Mouse (Mus musculus) cerebellum, adult 2 months (tissue): Measurements from ENCODE around the gene Hrh1. TPM values are rescaled to one million over a fixed set of nuclear protein-coding genes. Genes with fewer than 3 reads are reported as not detected.
A peak's percentile ranks its signal among the peaks of the same experiment; 100 is the strongest.

Experiments
- DNase-seq, 2 experiments: peaks; one replicate each; pipeline ENCODE4 v3.0.0; 2021
- H3K27ac ChIP-seq: fragments of 200-500 bp; 2 replicates; pipeline ENCODE4 v1.5.1; 2012; ENCODE audit warnings: low read length, control low read depth, inconsistent platforms; ENCODE audit not compliant: insufficient read depth
- H3K27me3 ChIP-seq: fragments of 200-500 bp; 2 replicates; pipeline ENCODE4 v1.6.1; 2012; ENCODE audit warnings: inconsistent platforms, mild to moderate bottlenecking, low read length, moderate library complexity; ENCODE audit not compliant: control insufficient read depth, insufficient read depth
- H3K4me1 ChIP-seq: fragments of 200-500 bp; 2 replicates; pipeline ENCODE4 v1.6.1; 2011; ENCODE audit warnings: low read length; ENCODE audit not compliant: control insufficient read depth, insufficient read depth
- H3K4me3 ChIP-seq: fragments of 200-500 bp; replicated peaks from 2 replicates; pipeline ENCODE3; 2011; ENCODE audit warnings: mild to moderate bottlenecking, low read depth, low read length, control low read depth; ENCODE audit not compliant: insufficient read depth
- CTCF ChIP-seq: fragments of 200-500 bp; IDR thresholded peaks from 2 replicates; pipeline ENCODE4 v1.5.1; 2011; ENCODE audit warnings: low read depth, mild to moderate bottlenecking, control low read depth, low read length, moderate library complexity, borderline replicate concordance; ENCODE audit not compliant: insufficient read depth
- POLR2A ChIP-seq: fragments of 200-500 bp; IDR thresholded peaks from 2 replicates; pipeline ENCODE4 v1.6.1; 2011; ENCODE audit warnings: low read length, control low read depth, borderline replicate concordance; ENCODE audit not compliant: insufficient read depth
- whole genome bisulfite sequencing: fragments of 180-500 bp; shearing (Covaris S2); methylation state at CpG from one replicate; pipeline ENCODE4 v1.1.7; 2018; 5-methylcytosine and 5-hydroxymethylcytosine counted together
- polyA plus RNA-seq: library from polyadenylated mRNA; depleted of rRNA; stranded (reverse); fragments of >200 nt; gene quantifications from 2 replicates; pipeline ENCODE4 v1.2.3, GENCODE M21; 2012

Gene Hrh1
- polyA plus RNA-seq, 1 experiment = 8.1 TPM

GRCm38 (mm10) chr6:114427641-114428040 lies 29.9 kb downstream of the Hrh1 start:
- no peaks in the 10 kb centered on the region for H3K4me1 ChIP-seq

DNA sequence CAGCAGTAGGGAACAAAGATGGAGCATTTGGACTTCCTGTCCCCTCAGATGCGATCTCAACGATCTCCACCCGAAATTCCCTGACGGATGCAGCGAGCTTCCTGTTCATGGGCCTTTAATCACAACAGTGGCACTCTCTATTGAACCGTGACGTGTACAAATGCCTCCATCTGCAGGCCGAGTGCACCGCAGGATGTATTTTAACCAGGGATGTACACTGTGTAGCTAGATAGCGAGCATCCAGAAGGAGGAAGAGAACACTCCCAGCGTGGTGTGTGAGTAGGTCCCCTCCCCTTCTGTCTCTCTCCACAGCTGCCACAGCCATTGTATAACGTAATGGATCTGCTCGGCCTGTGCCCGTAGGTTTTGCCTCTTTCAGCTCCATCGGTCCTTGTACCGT lies 31.1 kb downstream of the Hrh1 start:
- TF ChIP-seq POLR2A (no peak), CTCF (no peak)
- H3K27me3 ChIP-seq = no peaks in the 10 kb centered on the region
- DNase-seq = no peak
- no peak overlapping the region for H3K27ac ChIP-seq
- WGBS = 57% methylated on average over 16 of the region's 16 CpGs
- H3K4me3 ChIP-seq = no peak overlapping the region
- H3K4me1 ChIP-seq = no peaks in the 10 kb centered on the region

More at GRCm38 (mm10) chr6:114427641-114428040, 29.9 kb downstream of the Hrh1 start:
- Histone ChIP-seq H3K27ac (no peak overlapping the region), H3K27me3 (no peaks in the 10 kb centered on the region), H3K4me3 (no peak overlapping the region)
- TF ChIP-seq POLR2A (no peak), CTCF (no peak)
- DNase-seq = peak in 1 of 2 experiments; percentile 9
- WGBS = 23% methylated on average over 13 of the region's 13 CpGs

DNA sequence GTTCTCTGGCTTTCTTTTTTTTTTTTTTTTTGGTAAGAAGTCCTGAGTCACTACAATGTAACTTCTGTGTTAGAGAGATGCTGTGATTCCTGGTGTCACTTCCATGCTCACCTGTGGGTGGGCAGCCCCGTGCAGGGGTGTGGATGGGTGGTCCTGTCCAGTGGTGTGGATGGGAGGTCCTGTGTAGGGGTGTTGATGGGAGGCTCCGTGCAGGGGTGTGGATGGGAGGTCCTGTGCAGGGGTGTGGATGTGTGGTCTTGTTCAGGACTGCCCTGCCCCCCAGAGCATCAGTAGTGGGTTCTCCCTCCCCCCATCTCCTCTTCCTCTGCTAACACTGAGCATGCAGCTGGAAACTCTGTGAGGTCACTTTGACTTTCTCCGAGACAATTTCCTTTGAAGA lies 34.9 kb downstream of the Hrh1 start:
- H3K27me3 ChIP-seq = no peaks in the 10 kb centered on the region
- H3K27ac ChIP-seq = no peak overlapping the region
- TF ChIP-seq POLR2A (no peak), CTCF (no peak)
- no peak overlapping the region for H3K4me3 ChIP-seq
- WGBS = 68% methylated on average over 3 of the region's 3 CpGs
- DNase-seq = no peak
- no peaks in the 10 kb centered on the region for H3K4me1 ChIP-seq

GRCm38 (mm10) chr6:114434524-114434923 lies 36.8 kb downstream of the Hrh1 start:
- TF ChIP-seq POLR2A = no peak
- TF ChIP-seq CTCF = no peak
- no peaks in the 10 kb centered on the region for H3K4me1 ChIP-seq
- no peak overlapping the region for H3K27ac ChIP-seq
- no peak overlapping the region for H3K4me3 ChIP-seq
- H3K27me3 ChIP-seq = no peaks in the 10 kb centered on the region
- WGBS = 45% methylated on average over 5 of the region's 5 CpGs
- DNase-seq = no peak

- DNase-seq = no peak
- TF ChIP-seq POLR2A (no peak), CTCF (no peak)
- no peaks in the 10 kb centered on the region for H3K4me1 ChIP-seq
- 64% methylated on average over 2 of the region's 2 CpGs for WGBS
- H3K27me3 ChIP-seq = no peaks in the 10 kb centered on the region
- no peak overlapping the region for H3K4me3 ChIP-seq
- no peak overlapping the region for H3K27ac ChIP-seq
These were observed 42.6 kb downstream of the Hrh1 start for GRCm38 (mm10) chr6:114440302-114440701.

DNA sequence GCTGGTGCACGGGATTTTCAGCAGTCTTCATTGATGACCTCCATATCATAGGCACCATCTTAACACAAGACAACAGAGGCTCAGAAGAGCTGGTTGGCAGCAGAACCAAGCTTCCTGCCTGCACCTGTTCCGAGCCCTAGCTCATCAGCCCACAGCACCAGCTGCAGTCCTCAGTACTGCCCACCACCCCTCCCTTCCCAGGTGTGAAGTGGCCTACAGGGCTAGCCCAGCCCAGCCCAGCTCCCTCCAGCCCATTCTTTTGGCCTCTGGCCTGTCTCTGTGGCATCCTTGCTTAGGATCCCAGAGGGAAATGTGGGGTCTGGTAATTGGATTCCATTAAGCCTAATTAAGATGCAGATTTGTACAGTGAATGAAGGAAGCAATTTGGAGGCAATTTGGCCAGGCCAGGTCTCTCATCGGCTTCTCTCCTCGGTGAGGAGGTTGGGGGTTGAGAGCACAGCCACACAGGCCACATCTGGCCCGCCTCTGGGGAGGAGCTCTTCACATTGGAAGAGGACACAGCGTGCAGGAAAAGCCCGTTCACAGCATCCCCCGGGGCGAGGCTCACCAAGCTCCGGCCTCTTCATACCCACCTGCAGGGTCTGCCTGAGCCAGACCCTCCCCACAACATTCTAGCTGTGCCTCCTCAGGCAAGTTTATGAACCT lies 43.2 kb downstream of the Hrh1 start:
- H3K27me3 ChIP-seq = no peaks in the 10 kb centered on the region
- no peaks in the 10 kb centered on the region for H3K4me1 ChIP-seq
- DNase-seq = no peak
- H3K27ac ChIP-seq = no peak overlapping the region
- H3K4me3 ChIP-seq = no peak overlapping the region
- TF ChIP-seq POLR2A (no peak), CTCF (no peak)
- WGBS = 42% methylated on average over 10 of the region's 10 CpGs

DNA sequence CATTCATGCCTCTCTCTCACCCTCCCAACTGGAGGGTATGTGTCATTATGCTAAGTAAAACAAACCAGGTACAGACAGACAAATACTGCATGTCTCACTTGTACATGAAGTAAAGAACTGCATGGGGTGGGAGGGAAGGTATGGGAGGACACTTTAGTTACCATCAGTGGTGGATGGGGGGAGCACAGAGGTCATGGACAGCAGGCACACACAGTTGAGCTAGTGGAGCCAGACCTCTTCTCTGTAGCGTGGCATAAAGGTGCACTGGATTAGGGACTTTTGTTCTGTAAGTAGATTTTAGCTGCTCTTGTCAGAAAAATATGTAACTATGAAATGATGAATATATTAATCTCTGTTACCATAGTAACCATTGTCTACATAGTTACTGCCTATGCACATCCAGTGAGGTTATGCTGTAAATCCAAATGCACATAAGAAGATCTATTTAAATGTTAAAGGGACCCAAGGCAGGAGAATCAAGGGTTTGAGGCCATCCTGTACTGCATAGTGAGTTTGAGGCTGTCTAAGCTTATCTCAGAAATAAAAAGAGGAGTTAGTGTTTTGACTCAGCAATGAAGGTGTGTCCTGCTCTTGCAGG lies 46.6 kb downstream of the Hrh1 start:
- Histone ChIP-seq H3K27ac (no peak overlapping the region), H3K27me3 (no peaks in the 10 kb centered on the region), H3K4me1 (no peaks in the 10 kb centered on the region), H3K4me3 (no peak overlapping the region)
- no peak for TF ChIP-seq POLR2A
- TF ChIP-seq CTCF = no peak
- 48% methylated on average over 1 of the region's 1 CpGs for WGBS
- DNase-seq = no peak

GRCm38 (mm10) chr6:114444976-114445375 lies 47.2 kb downstream of the Hrh1 start:
- WGBS = 74% methylated on average over 3 of the region's 3 CpGs
- H3K27me3 ChIP-seq = no peaks in the 10 kb centered on the region
- TF ChIP-seq CTCF (no peak), POLR2A (no peak)
- no peaks in the 10 kb centered on the region for H3K4me1 ChIP-seq
- no peak overlapping the region for H3K4me3 ChIP-seq
- no peak for DNase-seq
- no peak overlapping the region for H3K27ac ChIP-seq
